Mouse (Mus musculus) liver, postnatal 0 days (tissue): ENCODE measurements around the gene Iqcf1. TPM values are rescaled to one million over a fixed set of nuclear protein-coding genes. Genes with fewer than 3 reads are reported as not detected.

ENCODE experiments used
- ATAC-seq: fragments of 200-750 bp; cut with Nextera tagmentation; 2 replicates; pipeline ENCODE4 v1.8.0; 2017; ENCODE audit warnings: mild to moderate bottlenecking, moderate library complexity
- DNase-seq: peaks from one replicate; pipeline ENCODE4 v3.0.0-alpha.2; 2016
- H3K27ac ChIP-seq: fragments of 300-500 bp; sonication (generic); 2 replicates; pipeline ENCODE4 v1.5.1; 2014; ENCODE audit warnings: antibody characterized with exemption, moderate library complexity, mild to moderate bottlenecking, low read depth
- H3K27me3 ChIP-seq: fragments of 300-500 bp; sonication (generic); 2 replicates; pipeline ENCODE4 v1.6.1; 2014; ENCODE audit warnings: low read length, control low read depth, mixed read lengths; ENCODE audit not compliant: insufficient read depth
- H3K36me3 ChIP-seq: fragments of 300-500 bp; sonication (generic); replicated peaks from 2 replicates; pipeline ENCODE4 v1.6.1; 2014; ENCODE audit warnings: mild to moderate bottlenecking, control low read depth, low read length, moderate library complexity, mixed read lengths; ENCODE audit not compliant: insufficient read depth
- H3K4me1 ChIP-seq: fragments of 300-500 bp; sonication (generic); 2 replicates; pipeline ENCODE4 v1.6.1; 2014; ENCODE audit warnings: antibody characterized with exemption, mild to moderate bottlenecking, control low read depth; ENCODE audit not compliant: insufficient read depth
- H3K4me2 ChIP-seq: fragments of 300-500 bp; sonication (generic); 2 replicates; pipeline ENCODE4 v1.6.1; 2014; ENCODE audit warnings: low read depth, mild to moderate bottlenecking, low read length, moderate library complexity, mixed read lengths
- H3K4me3 ChIP-seq: fragments of 300-500 bp; sonication (generic); 2 replicates; pipeline ENCODE4 v1.5.1; 2014; ENCODE audit warnings: low read depth, low read length
- H3K9ac ChIP-seq: fragments of 300-500 bp; sonication (generic); replicated peaks from 2 replicates; pipeline ENCODE4 v1.6.1; 2014; ENCODE audit warnings: mild to moderate bottlenecking, moderate library complexity
- H3K9me3 ChIP-seq: fragments of 300-500 bp; sonication (generic); 2 replicates; pipeline ENCODE4 v1.6.1; 2016; ENCODE audit warnings: mild to moderate bottlenecking, control low read depth, low read length, mixed read lengths
- CTCF ChIP-seq: sonication (generic); IDR thresholded peaks from 2 replicates; pipeline ENCODE4 v1.5.1; 2016; ENCODE audit warnings: antibody characterized with exemption, low read depth
- EP300 ChIP-seq: IDR thresholded peaks from 2 replicates; pipeline ENCODE4 v1.6.1; 2016; ENCODE audit warnings: antibody characterized with exemption, low read depth, mild to moderate bottlenecking
- WGBS: fragments of 180-500 bp; shearing (Covaris S2); extraction: QIAGEN DNeasy Blood & Tissue Kit; methylation state at CpG from one replicate; pipeline ENCODE4 v1.1.7; 2014; ENCODE audit not compliant: insufficient replicate concordance; 5-methylcytosine and 5-hydroxymethylcytosine counted together
- polyA plus RNA-seq: library from polyadenylated mRNA; unstranded; fragments of >200 nt; fragmentation: Nextera tagmentation; extraction: Ambion mirVana; gene quantifications from 2 replicates; pipeline ENCODE4 v1.2.1, GENCODE M21; 2015

The Iqcf1 gene
- polyA plus RNA-seq, 1 experiment from 2014 or later = not detected

GRCm38 (mm10) chr9:106534296-106534695 lies 34.5 kb downstream of the Iqcf1 start:
- no peaks in the 10 kb centered on the region for H3K4me1 ChIP-seq
- WGBS = 89% methylated on average over 7 of the region's 7 CpGs
- H3K27me3 ChIP-seq = no peaks in the 10 kb centered on the region
- ATAC-seq (no peak), DNase-seq (no peak)
- no peak overlapping the region for H3K4me2 ChIP-seq
- no peaks in the 10 kb centered on the region for H3K9me3 ChIP-seq
- no peaks in the 10 kb centered on the region for H3K36me3 ChIP-seq
- H3K27ac ChIP-seq = no peak overlapping the region
- no peak overlapping the region for H3K4me3 ChIP-seq
- no peak overlapping the region for H3K9ac ChIP-seq
- TF ChIP-seq EP300 (no peak), CTCF (no peak)

DNA sequence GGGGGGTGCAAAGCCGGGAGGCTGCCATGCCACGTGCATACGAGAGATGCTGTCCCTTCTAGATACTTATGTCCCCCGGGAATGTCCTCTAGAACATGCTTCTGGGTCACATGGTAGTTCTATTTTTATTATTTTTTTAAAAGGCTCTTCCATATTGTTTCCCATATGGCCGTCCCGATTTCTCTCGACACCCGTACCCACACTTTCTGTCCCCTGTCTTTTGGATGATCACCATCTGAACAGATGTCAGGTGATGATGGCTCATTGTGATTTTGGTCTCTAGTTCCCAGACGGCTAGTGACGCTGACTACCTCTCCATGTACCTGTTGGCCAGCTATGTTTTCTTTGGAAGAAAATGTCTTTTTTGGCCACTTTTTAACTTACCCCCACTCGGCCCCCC lies 35.2 kb downstream of the Iqcf1 start:
- Histone ChIP-seq H3K9ac (no peak overlapping the region), H3K4me1 (no peaks in the 10 kb centered on the region), H3K36me3 (no peaks in the 10 kb centered on the region), H3K9me3 (no peaks in the 10 kb centered on the region), H3K27ac (no peak overlapping the region), H3K4me2 (no peak overlapping the region), H3K27me3 (no peaks in the 10 kb centered on the region), H3K4me3 (no peak overlapping the region)
- TF ChIP-seq EP300 (no peak), CTCF (no peak)
- no peak for ATAC-seq
- DNase-seq = no peak
- 85% methylated on average over 11 of the region's 11 CpGs for WGBS

Other genes with a start within 250 kb of the Iqcf1 start
- 13.0 and 14.5 TPM in 2 replicates for gene Poc1a, start 218.9 kb upstream of the Iqcf1 start, polyA plus RNA-seq
- 3.4 TPM in 2 replicates for gene Dusp7, start 131.3 kb upstream of the Iqcf1 start, polyA plus RNA-seq
- gene Rpl29, start 70.5 kb upstream of the Iqcf1 start, polyA plus RNA-seq = 483 and 486 TPM in 2 replicates
- gene Acy1, start 61.6 kb upstream of the Iqcf1 start, polyA plus RNA-seq = 30.4 and 38.7 TPM in 2 replicates
- 41.4 and 47.9 TPM in 2 replicates for gene Abhd14b, start 52.5 kb upstream of the Iqcf1 start, polyA plus RNA-seq
- 15.8 and 16.2 TPM in 2 replicates for gene Abhd14a, start 52.3 kb upstream of the Iqcf1 start, polyA plus RNA-seq
- gene Pcbp4, start 46.7 kb upstream of the Iqcf1 start, polyA plus RNA-seq = 4.9 and 6.1 TPM in 2 replicates
- not detected in 2 replicates for gene Gpr62, start 34.0 kb upstream of the Iqcf1 start, polyA plus RNA-seq
- 12.3 and 14.5 TPM in 2 replicates for gene Rrp9, start 24.0 kb upstream of the Iqcf1 start, polyA plus RNA-seq
- 1.6 and 1.9 TPM in 2 replicates for gene Parp3, start 23.0 kb upstream of the Iqcf1 start, polyA plus RNA-seq
- not detected in 2 replicates for gene Iqcf5, start 14.6 kb downstream of the Iqcf1 start, polyA plus RNA-seq
- gene Iqcf3, start 61.7 kb downstream of the Iqcf1 start, polyA plus RNA-seq = not detected in 2 replicates
- not detected in 2 replicates for gene Iqcf4, start 71.0 kb downstream of the Iqcf1 start, polyA plus RNA-seq
- gene Iqcf6, start 126.6 kb downstream of the Iqcf1 start, polyA plus RNA-seq = not detected in 2 replicates
- not detected in 2 replicates for gene Grm2, start 156.1 kb downstream of the Iqcf1 start, polyA plus RNA-seq
- gene Tex264, start 186.0 kb downstream of the Iqcf1 start, polyA plus RNA-seq = 25.6 and 33.1 TPM in 2 replicates